Mouse (Mus musculus) thymus, adult 2 months (tissue): ENCODE results near the gene Hnrnpl.

Experiments used
- CTCF ChIP-seq: fragments of 200-500 bp; IDR thresholded peaks from 2 replicates; pipeline ENCODE4 v1.5.1; 2012; ENCODE audit warnings: mild to moderate bottlenecking, control low read depth, low read length, moderate library complexity, borderline replicate concordance; ENCODE audit not compliant: control insufficient read depth, poor library complexity, insufficient read depth; ENCODE audit errors: extremely low read depth
- POLR2A ChIP-seq: fragments of 200-500 bp; IDR thresholded peaks from 2 replicates; pipeline ENCODE4 v1.6.1; 2012; ENCODE audit warnings: mild to moderate bottlenecking, low read length, control low read depth, moderate library complexity; ENCODE audit not compliant: control insufficient read depth, poor library complexity, insufficient read depth; ENCODE audit errors: extremely low read depth

DNA sequence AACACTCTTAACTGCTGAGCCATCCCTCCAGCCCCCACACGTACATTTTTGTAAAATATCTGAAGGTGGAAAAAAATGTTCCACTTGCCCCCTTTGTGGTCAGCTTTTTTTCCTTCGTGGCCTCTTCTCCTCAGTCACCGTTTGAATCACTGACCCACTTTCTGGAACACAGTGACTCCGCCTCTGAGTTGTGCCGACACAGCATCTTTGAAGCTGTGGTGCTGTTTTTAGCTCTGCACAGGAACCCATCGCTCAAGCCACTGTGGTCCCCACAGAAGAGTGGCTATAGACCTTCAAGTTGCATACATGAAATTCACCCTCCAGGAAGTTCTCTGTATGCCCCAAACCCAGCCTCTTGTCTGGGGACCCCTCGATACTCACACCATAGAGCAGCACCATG is 27.5 kb upstream of the Hnrnpl start:
- TF ChIP-seq POLR2A (no peak), CTCF (no peak)
